Mouse (Mus musculus) MEL (cell line): ENCODE measurements at regions not wholly inside any gene's neighbourhood (a gene's known extent, or its start where the extent isn't known, plus 50 kb on each side); places are given as distances from the start of the nearest gene placed in this dataset.
"Not testable (repeated sequence)": the region's sequence is repeated elsewhere in the genome, so short reads cannot be mapped to it uniquely, and the experiment has no call there.

ENCODE experiments used
- CTCF ChIP-seq, 3 experiments: IDR thresholded peaks in 2 of 3; conservative IDR thresholded peaks in 1 of 3; 2 replicates each; pipeline ENCODE4 v1.5.1; 2011 to 2012; ENCODE audit warnings: low read length in 3 of 3, low read depth in 2 of 3, mild to moderate bottlenecking in 2 of 3, improper control_type of control experiment in 1 of 3, inconsistent platforms in 1 of 3, mixed read lengths in 1 of 3, moderate library complexity in 1 of 3; ENCODE audit not compliant: control insufficient read depth in 1 of 3, insufficient read depth in 1 of 3, poor library complexity in 1 of 3, severe bottlenecking in 1 of 3
- HCFC1 ChIP-seq: IDR thresholded peaks from 2 replicates; pipeline ENCODE4 v1.6.1; 2012; ENCODE audit warnings: low read depth, mild to moderate bottlenecking, inconsistent platforms, low read length, improper control_type of control experiment, moderate library complexity
- MAX ChIP-seq: IDR thresholded peaks from 2 replicates; pipeline ENCODE4 v1.6.1; 2011; ENCODE audit warnings: low read length, improper control_type of control experiment
- TAL1 ChIP-seq: IDR thresholded peaks from 2 replicates; pipeline ENCODE4 v1.6.1; 2012; ENCODE audit warnings: mild to moderate bottlenecking, inconsistent platforms, low read length, moderate library complexity, mixed read lengths
- USF1 ChIP-seq: IDR thresholded peaks from 2 replicates; pipeline ENCODE4 v1.6.1; 2014; ENCODE audit warnings: low read depth, mild to moderate bottlenecking, inconsistent platforms, low read length, improper control_type of control experiment, moderate library complexity
- ZC3H11A ChIP-seq: IDR thresholded peaks from 2 replicates; pipeline ENCODE4 v1.6.1; 2012; ENCODE audit warnings: low read depth, mild to moderate bottlenecking, inconsistent platforms, low read length, improper control_type of control experiment

- not testable (repeated sequence) for TF ChIP-seq TAL1; USF1; CTCF (IDR thresholded peaks at IDR 0.05 in 2 of 3, conservative IDR thresholded peaks at IDR 0.05 in 1 of 3; ENCODE audit: control insufficient read depth in 1 of 3, insufficient read depth in 1 of 3, low read depth in 2 of 3, low read length in 3 of 3, poor library complexity in 1 of 3, severe bottlenecking in 1 of 3); MAX; HCFC1; ZC3H11A
Observed at GRCm38 (mm10) chr15:24303123-24303522, 1110.4 kb downstream of the Basp1 start.
